Mouse (Mus musculus): ENCODE data around the gene Gm17677. TPM values are rescaled to one million over a fixed set of nuclear protein-coding genes. Genes with fewer than 3 reads are reported as not detected.

Gene Gm17677
- total RNA-seq (2015; ENCODE audit: low replicate concordance) (not detected in 2 replicates), total RNA-seq (2017; ENCODE audit: low replicate concordance) (not detected in 2 replicates)

DNA sequence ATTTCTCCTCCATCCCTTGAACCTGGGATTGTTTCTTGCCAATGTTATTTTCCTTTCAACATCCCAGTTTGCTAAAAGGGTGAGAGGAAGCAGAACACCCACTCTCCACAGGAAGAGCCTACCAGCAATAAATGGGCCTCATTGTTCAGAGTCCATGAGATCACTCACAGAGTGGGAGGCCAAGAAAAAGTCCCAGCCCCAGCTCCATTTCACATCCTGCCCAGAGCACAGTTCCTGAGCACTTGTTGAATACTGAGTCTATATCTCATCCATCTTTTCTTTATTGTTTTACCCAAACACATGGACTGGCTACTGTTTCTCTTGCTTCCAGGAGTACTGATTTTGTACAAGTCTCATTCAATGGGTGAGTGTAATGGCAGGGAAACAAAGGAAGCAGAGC is at the start of gene Gm17677:
TSS of gene Gm17677 (plus strand) at position 301 of the 400 bp plus-strand sequence.
- ATAC-seq (replicated peaks; ENCODE audit: low FRiP score, poor library complexity, severe bottlenecking): no peak

- no peak for ATAC-seq (replicated peaks; ENCODE audit: low FRiP score, poor library complexity, severe bottlenecking)
These were observed 48.9 kb upstream of the Gm17677 start for GRCm38 (mm10) chr9:35691924-35692323.

DNA sequence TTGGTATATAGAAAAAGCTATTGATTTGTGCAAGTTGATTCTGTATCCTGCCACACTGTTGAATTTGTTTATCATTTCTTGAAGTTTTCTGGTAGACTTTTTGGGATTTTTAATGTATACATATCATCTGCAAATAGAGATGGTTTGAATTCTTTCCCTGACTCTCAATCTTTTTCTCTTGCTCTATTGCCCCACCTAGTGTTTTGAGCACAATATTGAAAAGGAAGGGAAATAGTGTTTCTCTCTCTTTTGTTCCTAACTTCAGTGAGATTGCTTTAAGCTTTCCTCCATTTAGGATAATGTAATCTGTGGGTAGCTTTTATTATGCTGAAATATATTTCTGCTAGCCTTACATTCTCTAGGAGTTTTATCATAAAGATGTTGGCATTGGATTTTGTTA is 33.6 kb upstream of the Gm17677 start:
- no peak for ATAC-seq (replicated peaks; ENCODE audit: low FRiP score, poor library complexity, severe bottlenecking)

GRCm38 (mm10) chr9:35756843-35757242 is 16.0 kb downstream of the Gm17677 start:
- ATAC-seq (replicated peaks; ENCODE audit: low FRiP score, poor library complexity, severe bottlenecking): no peak

GRCm38 (mm10) chr9:35778009-35778408 is 37.2 kb downstream of the Gm17677 start, which contains the start of gene Gm17727:
Gene Gm17727 (minus strand): TSS chr9:35778109.
- ATAC-seq (replicated peaks; ENCODE audit: low FRiP score, poor library complexity, severe bottlenecking): no peak

- no peak for ATAC-seq (replicated peaks; ENCODE audit: low FRiP score, poor library complexity, severe bottlenecking)
These were observed 49.2 kb downstream of the Gm17677 start, which contains the start of the genes Gm27235 and D730048I06Rik for GRCm38 (mm10) chr9:35790001-35790400. Gene Gm27235 (minus strand): TSS chr9:35790101. Gene D730048I06Rik (minus strand): TSS chr9:35790112.

Other genes starting within 250 kb of the Gm17677 start
- gene Gm1113, start 222.8 kb upstream of the Gm17677 start, total RNA-seq (2015; ENCODE audit: low replicate concordance): not detected in 2 replicates
- not detected in 2 replicates for gene Gm1113, start 222.8 kb upstream of the Gm17677 start, total RNA-seq (2017; ENCODE audit: low replicate concordance)
- under 0.01 TPM in 1 of 2 replicates, not detected in the other for gene Ddx25, start 182.5 kb upstream of the Gm17677 start, total RNA-seq (2015; ENCODE audit: low replicate concordance)
- 0.23 TPM in 1 of 2 replicates, not detected in the other for gene Ddx25, start 182.5 kb upstream of the Gm17677 start, total RNA-seq (2017; ENCODE audit: low replicate concordance)
- gene Pus3, start 182.5 kb upstream of the Gm17677 start, total RNA-seq (2015; ENCODE audit: low replicate concordance): 7.9 and 10.1 TPM in 2 replicates
- 4.1 and 8.5 TPM in 2 replicates for gene Pus3, start 182.5 kb upstream of the Gm17677 start, total RNA-seq (2017; ENCODE audit: low replicate concordance)
- not detected in 2 replicates for gene Pate2, start 170.8 kb upstream of the Gm17677 start, total RNA-seq (2015; ENCODE audit: low replicate concordance)
- gene Pate2, start 170.8 kb upstream of the Gm17677 start, total RNA-seq (2017; ENCODE audit: low replicate concordance): 0.53 and 3.1 TPM in 2 replicates
- 30.6 and 41.8 TPM in 2 replicates for gene Hyls1, start 170.7 kb upstream of the Gm17677 start, total RNA-seq (2015; ENCODE audit: low replicate concordance)
- 28.7 and 37.7 TPM in 2 replicates for gene Hyls1, start 170.7 kb upstream of the Gm17677 start, total RNA-seq (2017; ENCODE audit: low replicate concordance)
- not detected in 2 replicates for gene Pate4, start 129.1 kb upstream of the Gm17677 start, total RNA-seq (2015; ENCODE audit: low replicate concordance)
- not detected in 2 replicates for gene Pate4, start 129.1 kb upstream of the Gm17677 start, total RNA-seq (2017; ENCODE audit: low replicate concordance)
- not detected in 2 replicates for gene Pate3, start 92.8 kb upstream of the Gm17677 start, total RNA-seq (2015; ENCODE audit: low replicate concordance)
- not detected in 2 replicates for gene Pate3, start 92.8 kb upstream of the Gm17677 start, total RNA-seq (2017; ENCODE audit: low replicate concordance)
- gene Pate1, start 53.7 kb upstream of the Gm17677 start, total RNA-seq (2015; ENCODE audit: low replicate concordance): not detected in 2 replicates
- gene Pate1, start 53.7 kb upstream of the Gm17677 start, total RNA-seq (2017; ENCODE audit: low replicate concordance): not detected in 2 replicates
- not detected in 2 replicates for gene Gm17727, start 37.1 kb downstream of the Gm17677 start, total RNA-seq (2015; ENCODE audit: low replicate concordance)
- not detected in 2 replicates for gene Gm17727, start 37.1 kb downstream of the Gm17677 start, total RNA-seq (2017; ENCODE audit: low replicate concordance)
- not detected in 2 replicates for gene Gm27235, start 49.1 kb downstream of the Gm17677 start, total RNA-seq (2015; ENCODE audit: low replicate concordance)
- not detected in 2 replicates for gene Gm27235, start 49.1 kb downstream of the Gm17677 start, total RNA-seq (2017; ENCODE audit: low replicate concordance)
- gene D730048I06Rik, start 49.1 kb downstream of the Gm17677 start, total RNA-seq (2015; ENCODE audit: low replicate concordance): not detected in 2 replicates
- gene D730048I06Rik, start 49.1 kb downstream of the Gm17677 start, total RNA-seq (2017; ENCODE audit: low replicate concordance): not detected in 2 replicates
- not detected in 2 replicates for gene 9230110F15Rik, start 103.1 kb downstream of the Gm17677 start, total RNA-seq (2015; ENCODE audit: low replicate concordance)
- not detected in 2 replicates for gene 9230110F15Rik, start 103.1 kb downstream of the Gm17677 start, total RNA-seq (2017; ENCODE audit: low replicate concordance)
- gene 9230113P08Rik, start 167.4 kb downstream of the Gm17677 start, total RNA-seq (2015; ENCODE audit: low replicate concordance): not detected in 2 replicates
- not detected in 2 replicates for gene 9230113P08Rik, start 167.4 kb downstream of the Gm17677 start, total RNA-seq (2017; ENCODE audit: low replicate concordance)